In the genomic region with DNA sequence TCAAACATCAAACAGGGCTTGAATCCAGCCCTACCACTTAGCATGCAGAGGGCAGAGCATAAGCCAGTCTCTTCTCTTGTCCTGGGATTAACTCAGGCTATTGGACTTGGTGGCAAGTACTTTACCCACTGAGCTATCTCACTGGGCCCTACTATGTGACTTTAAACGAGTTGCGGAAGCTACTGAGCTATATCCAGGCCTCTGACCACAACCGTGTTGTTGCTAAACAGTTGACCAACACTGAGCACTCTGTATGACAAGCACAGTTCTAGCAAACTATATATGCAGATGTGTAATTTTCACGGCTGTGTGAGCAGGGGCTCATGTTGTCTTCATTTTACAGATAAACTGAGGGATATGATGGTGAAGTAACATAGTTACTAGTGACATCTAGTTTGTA, we compare ENCODE assay signal across 22 mouse cellular contexts. TPM values are rescaled to one million over a fixed set of nuclear protein-coding genes. Genes with fewer than 3 reads are reported as not detected.
A peak's percentile ranks its signal among the peaks of the same experiment; 100 is the strongest.
DNase-seq lines count a peak whose midpoint lies in the region; ATAC-seq and TF ChIP-seq lines count a peak whose summit lies in the region.
"Had no signal": no experiment of that assay in that cellular context is flagged by ENCODE, and none has a peak within 500 bp of the region (broad histone marks: within the 10 kb centered on the region; RNA-seq: fewer than 3 reads in every experiment).

No protein-coding gene starts in this region.

- no peak for DNase-seq in testis, postnatal 14 days (ENCODE audit: low spot score)
- no peak for DNase-seq in cerebellum, adult 11-12 months
- no peak for DNase-seq in hindbrain, embryonic 11.5 days (ENCODE audit: low spot score)
- DNase-seq: adrenal gland, adult 2 months; adrenal gland, postnatal 10 days; adrenal gland, postnatal 25 days; cerebellum, adult 11 months; cerebellum, adult 2 months; cerebellum, adult 9-10 months; cerebellum, postnatal 10 days; cerebellum, postnatal 25 days; embryo, embryonic 11 days had no signal

- no peak overlapping the region for H3K4me3 ChIP-seq in testis, adult 2 months (ENCODE audit: control insufficient read depth, low read depth, low read length)
- no peak overlapping the region for H3K4me3 ChIP-seq in hindbrain, embryonic 11.5 days (ENCODE audit: low read depth, low read length)
- H3K4me3 ChIP-seq: embryonic facial prominence, embryonic 13.5 days; embryonic facial prominence, embryonic 15.5 days; erythroblast, embryonic 14.5 days; forebrain, embryonic 10.5 days; forebrain, embryonic 12.5 days had no signal

- H3K9ac ChIP-seq in hindbrain, embryonic 11.5 days (ENCODE audit: low read depth, low read length): no peak overlapping the region
- H3K9ac ChIP-seq: embryonic facial prominence, embryonic 13.5 days; embryonic facial prominence, embryonic 15.5 days; forebrain, embryonic 12.5 days had no signal

- no peaks in the 10 kb centered on the region for H3K27me3 ChIP-seq in testis, adult 2 months (ENCODE audit: control insufficient read depth, insufficient read depth, low read length)
- no peaks in the 10 kb centered on the region for H3K27me3 ChIP-seq in hindbrain, embryonic 11.5 days (ENCODE audit: control insufficient read depth, insufficient read depth, low read length)
- H3K27me3 ChIP-seq: embryonic facial prominence, embryonic 15.5 days; forebrain, embryonic 12.5 days had no signal

- peak overlapping the region; percentile 72 for H3K27ac ChIP-seq in testis, adult 2 months (ENCODE audit: control insufficient read depth, insufficient read depth, low read depth, low read length)
- H3K27ac ChIP-seq in hindbrain, embryonic 11.5 days (ENCODE audit: low read depth, low read length): no peak overlapping the region
- H3K27ac ChIP-seq: embryonic facial prominence, embryonic 13.5 days; embryonic facial prominence, embryonic 15.5 days; forebrain, embryonic 10.5 days; forebrain, embryonic 12.5 days had no signal

- no peaks in the 10 kb centered on the region for H3K36me3 ChIP-seq in testis, adult 2 months (ENCODE audit: control insufficient read depth, insufficient read depth, low read length)
- no peaks in the 10 kb centered on the region for H3K36me3 ChIP-seq in hindbrain, embryonic 11.5 days (ENCODE audit: control insufficient read depth, insufficient read depth, low read length)
- H3K36me3 ChIP-seq: embryonic facial prominence, embryonic 13.5 days; embryonic facial prominence, embryonic 15.5 days; forebrain, embryonic 10.5 days; forebrain, embryonic 12.5 days had no signal

- ATAC-seq in megakaryocyte, adult 5-6 weeks (ENCODE audit: poor library complexity, severe bottlenecking): peak; percentile 75
- ATAC-seq in hindbrain, embryonic 11.5 days (ENCODE audit: low FRiP score): no peak
- ATAC-seq: forebrain, embryonic 14.5 days; forebrain, embryonic 16.5 days had no signal

- no peaks in the 10 kb centered on the region for H3K9me3 ChIP-seq in hindbrain, embryonic 11.5 days (ENCODE audit: control insufficient read depth, low read length)
- H3K9me3 ChIP-seq: embryonic facial prominence, embryonic 13.5 days; embryonic facial prominence, embryonic 15.5 days; forebrain, embryonic 10.5 days; forebrain, embryonic 12.5 days had no signal

- peaks cover 2% of the 10 kb centered on the region for H3K4me1 ChIP-seq in testis, adult 2 months (ENCODE audit: control insufficient read depth, insufficient read depth, low read length)
- no peaks in the 10 kb centered on the region for H3K4me1 ChIP-seq in hindbrain, embryonic 11.5 days (replicated peaks; ENCODE audit: control insufficient read depth, insufficient read depth, low read length)
- H3K4me1 ChIP-seq: embryonic facial prominence, embryonic 15.5 days; forebrain, embryonic 12.5 days had no signal

- WGBS in hindbrain, embryonic 11.5 days: 85% methylated on average over 4 of the region's 4 CpGs

- H3K4me2 ChIP-seq in hindbrain, embryonic 11.5 days (replicated peaks; ENCODE audit: low read depth, low read length): no peak overlapping the region
- H3K4me2 ChIP-seq: embryonic facial prominence, embryonic 13.5 days; embryonic facial prominence, embryonic 15.5 days; forebrain, embryonic 12.5 days had no signal

- TF ChIP-seq POLR2A in testis, adult 2 months (IDR thresholded peaks at IDR 0.05; ENCODE audit: control insufficient read depth, low read depth, low read length): no peak

- no peak for TF ChIP-seq CTCF in testis, adult 2 months (IDR thresholded peaks at IDR 0.05; ENCODE audit: control insufficient read depth, insufficient read depth, insufficient replicate concordance, low read depth, low read length)

RNA-seq across cellular contexts. Expression of a gene that starts 22.7 kb away (rescaled TPM):
- polyA plus RNA-seq in testis, adult 2 months (2012; rRNA removed): 13.9 and 15.9 TPM in 2 replicates
- total RNA-seq in megakaryocyte, adult 5-6 weeks (2015): 28.8 and 41.8 TPM in 2 replicates
- total RNA-seq in megakaryocyte, adult 5-6 weeks (2017): 12.1 and 14.4 TPM in 2 replicates
- polyA plus RNA-seq in hindbrain, embryonic 11.5 days (2014; fragmentation: Nextera tagmentation; extraction: Ambion mirVana): 23.8 and 24.3 TPM in 2 replicates

RNA-seq across cellular contexts. Expression of a gene that starts 28.4 kb away (rescaled TPM):
- polyA plus RNA-seq in testis, adult 2 months (2012; rRNA removed): 12.6 and 17.4 TPM in 2 replicates
- total RNA-seq in megakaryocyte, adult 5-6 weeks (2015): not detected in 2 replicates
- total RNA-seq in megakaryocyte, adult 5-6 weeks (2017): not detected in 2 replicates
- 2.7 and 3.5 TPM in 2 replicates for polyA plus RNA-seq in hindbrain, embryonic 11.5 days (2014; fragmentation: Nextera tagmentation; extraction: Ambion mirVana)
- total RNA-seq: common myeloid progenitor, adult 5-6 weeks had no signal
